Mouse (Mus musculus) embryonic fibroblast, embryonic 13.5 days (primary cell): ENCODE measurements around the gene Aqp8.

Source experiments
- CTCF ChIP-seq: IDR thresholded peaks from 2 replicates; pipeline ENCODE4 v1.5.1; 2011; ENCODE audit warnings: mild to moderate bottlenecking, control low read depth, low read length, moderate library complexity, borderline replicate concordance; ENCODE audit not compliant: insufficient read depth
- POLR2A ChIP-seq: IDR thresholded peaks from 2 replicates; pipeline ENCODE4 v1.6.1; 2011; ENCODE audit warnings: low read depth, mild to moderate bottlenecking, control low read depth, low read length, moderate library complexity

GRCm38 (mm10) chr7:123463569-123463968 lies 1.5 kb downstream of the Aqp8 start:
- TF ChIP-seq CTCF (no peak), POLR2A (no peak)
